Mouse (Mus musculus) hematopoietic stem cell, adult 5-6 weeks (primary cell): ENCODE measurements at regions not wholly inside any gene's neighbourhood (a gene's known extent, or its start where the extent isn't known, plus 50 kb on each side); places are given as distances from the start of the nearest gene placed in this dataset.

Source experiments
- ATAC-seq, 2 experiments: fragments of 125-278 bp in 1 of 2; replicated peaks in 1 of 2; 2 replicates each; pipeline ENCODE4 v1.8.0; 2016 to 2017; ENCODE audit warnings: inconsistent platforms in 2 of 2, mild to moderate bottlenecking in 2 of 2, moderate number of reproducible peaks in 2 of 2, low read depth in 1 of 2, moderate TSS enrichment in 1 of 2; ENCODE audit not compliant: low FRiP score in 2 of 2, poor library complexity in 2 of 2, severe bottlenecking in 2 of 2, insufficient read depth in 1 of 2, low TSS enrichment in 1 of 2

DNA sequence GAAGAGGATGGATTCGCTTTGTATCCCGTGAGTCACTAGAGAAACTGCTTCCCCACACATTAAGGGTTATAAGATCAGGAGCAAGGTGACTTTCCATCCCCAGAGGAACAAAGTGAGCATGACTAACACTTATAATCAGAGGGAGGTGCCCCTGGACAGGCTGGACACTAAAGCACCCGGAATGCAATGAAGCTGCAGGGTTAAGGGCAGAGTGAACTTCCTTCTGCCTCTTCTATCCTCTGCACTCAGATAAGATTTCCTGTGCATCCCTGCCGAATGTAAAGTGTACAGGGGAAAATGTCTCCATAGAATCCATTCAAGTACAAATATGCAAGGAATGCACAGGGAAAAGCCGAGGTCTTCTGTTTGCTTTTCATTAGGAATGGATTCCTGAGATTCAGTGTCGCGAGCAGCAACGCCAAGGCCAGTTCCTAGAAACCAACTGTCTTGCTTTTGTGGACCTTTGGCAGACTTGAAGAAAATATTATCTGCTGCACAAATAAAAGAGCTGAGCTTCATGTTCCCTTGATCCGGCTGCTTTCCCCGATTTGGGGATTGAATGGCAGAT is 58.5 kb upstream of the Fbxl7 start:
- ATAC-seq, result no peak

DNA sequence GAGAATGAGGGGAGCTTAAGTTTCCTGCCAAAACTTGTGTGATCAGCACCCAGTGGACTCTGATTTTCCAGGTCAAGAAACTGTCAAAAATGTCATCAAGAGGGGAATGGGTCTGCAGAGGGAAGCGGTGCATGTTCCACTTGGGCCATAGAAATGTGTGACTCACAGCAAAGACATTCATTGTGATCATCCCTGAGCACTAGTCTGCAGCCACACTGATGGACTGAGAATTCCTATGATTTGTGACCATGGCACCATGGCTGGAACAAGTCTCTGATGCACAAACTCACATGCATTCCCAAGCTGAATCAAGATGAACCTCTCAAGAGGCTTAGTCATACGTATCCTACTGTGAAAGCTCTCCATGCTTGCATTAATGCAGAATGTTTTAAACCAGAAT is 63.6 kb upstream of the Fbxl7 start:
- ATAC-seq, result no peak

DNA sequence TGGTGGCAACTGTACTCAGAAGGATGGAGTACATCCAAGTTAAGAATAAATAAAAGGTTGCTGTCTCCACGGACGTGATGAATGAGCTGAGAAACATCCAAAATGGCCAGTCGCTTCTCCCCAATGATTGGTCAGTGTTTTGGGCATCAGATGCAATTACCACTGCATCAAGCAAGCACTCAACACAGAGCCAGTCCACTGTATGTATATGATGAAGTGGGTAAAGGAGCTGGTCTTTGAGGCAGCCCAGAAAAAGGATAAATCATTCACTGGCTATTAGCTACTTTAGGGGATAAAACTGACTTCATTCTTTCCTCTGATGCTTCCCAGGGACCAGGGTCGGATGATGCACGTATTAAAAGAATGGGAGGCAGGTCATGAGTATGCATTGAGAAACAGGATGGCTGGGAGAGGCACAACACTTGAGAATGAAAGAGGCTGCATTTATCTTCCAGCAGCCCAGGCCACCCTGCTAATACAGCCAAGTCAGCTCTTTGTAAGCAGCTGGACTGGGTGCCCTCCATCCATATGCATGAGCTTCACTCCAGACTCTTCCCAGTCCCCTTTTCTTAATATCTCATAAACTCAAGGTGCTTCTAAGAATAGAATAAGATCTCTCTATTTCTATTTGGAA is 73.1 kb upstream of the Fbxl7 start:
- no peak for ATAC-seq

DNA sequence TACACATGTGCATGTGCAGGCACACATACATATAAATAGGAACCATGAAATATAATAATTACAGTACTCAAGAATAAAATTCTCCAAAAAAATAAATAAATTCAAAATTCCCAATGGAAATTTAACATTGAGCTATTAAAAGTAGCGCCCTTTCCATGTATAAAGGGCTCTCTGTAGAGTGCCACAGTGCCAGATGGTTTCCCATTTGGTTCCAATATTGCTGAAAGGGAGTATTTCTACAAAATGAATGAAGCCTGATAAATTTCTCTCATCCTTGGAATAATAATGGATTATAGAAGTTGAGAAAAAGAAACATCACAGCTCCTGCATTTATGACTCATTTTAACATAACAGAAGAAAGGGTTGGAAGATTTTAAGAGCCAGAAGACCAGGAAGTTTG is 75.4 kb upstream of the Fbxl7 start:
- ATAC-seq, result no peak

DNA sequence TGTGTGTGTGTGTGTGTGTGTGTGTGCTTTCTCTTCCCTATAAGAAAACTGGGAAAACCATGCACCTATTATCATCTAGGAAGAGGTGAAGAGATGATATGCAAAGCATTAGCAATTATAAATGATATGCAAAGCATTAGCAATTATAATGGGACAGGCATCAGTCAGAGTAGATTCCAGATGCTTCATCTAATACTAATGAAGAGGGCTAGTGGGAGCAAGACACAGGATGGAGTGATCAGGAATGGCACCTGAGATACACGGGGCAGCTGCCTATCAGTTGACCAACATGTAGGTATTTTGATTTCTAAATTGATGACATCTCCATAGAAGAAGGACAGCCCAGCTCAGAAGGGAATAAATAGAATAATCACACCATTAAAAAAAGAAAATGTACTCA is 97.7 kb upstream of the Fbxl7 start:
- ATAC-seq, result no peak

DNA sequence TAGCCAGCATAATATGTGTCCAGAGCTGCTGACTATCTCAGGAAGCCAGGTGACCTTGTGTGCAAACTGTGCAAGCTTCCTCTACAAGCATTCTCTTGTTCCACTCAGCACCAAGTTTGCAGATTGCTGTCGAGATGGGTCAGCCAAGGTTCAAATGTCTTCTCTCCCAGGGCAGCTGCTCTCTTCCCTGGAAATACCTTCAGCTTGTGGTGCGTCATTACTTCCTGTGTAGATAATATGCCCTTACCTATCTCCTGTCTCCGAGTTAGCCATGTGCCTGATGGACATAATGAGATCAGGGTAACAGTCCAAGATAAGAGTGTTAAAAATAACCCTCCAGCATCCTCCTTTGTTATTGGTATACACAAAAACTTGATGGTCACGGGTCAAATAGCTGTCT is 113.7 kb upstream of the Fbxl7 start:
- ATAC-seq, result no peak

DNA sequence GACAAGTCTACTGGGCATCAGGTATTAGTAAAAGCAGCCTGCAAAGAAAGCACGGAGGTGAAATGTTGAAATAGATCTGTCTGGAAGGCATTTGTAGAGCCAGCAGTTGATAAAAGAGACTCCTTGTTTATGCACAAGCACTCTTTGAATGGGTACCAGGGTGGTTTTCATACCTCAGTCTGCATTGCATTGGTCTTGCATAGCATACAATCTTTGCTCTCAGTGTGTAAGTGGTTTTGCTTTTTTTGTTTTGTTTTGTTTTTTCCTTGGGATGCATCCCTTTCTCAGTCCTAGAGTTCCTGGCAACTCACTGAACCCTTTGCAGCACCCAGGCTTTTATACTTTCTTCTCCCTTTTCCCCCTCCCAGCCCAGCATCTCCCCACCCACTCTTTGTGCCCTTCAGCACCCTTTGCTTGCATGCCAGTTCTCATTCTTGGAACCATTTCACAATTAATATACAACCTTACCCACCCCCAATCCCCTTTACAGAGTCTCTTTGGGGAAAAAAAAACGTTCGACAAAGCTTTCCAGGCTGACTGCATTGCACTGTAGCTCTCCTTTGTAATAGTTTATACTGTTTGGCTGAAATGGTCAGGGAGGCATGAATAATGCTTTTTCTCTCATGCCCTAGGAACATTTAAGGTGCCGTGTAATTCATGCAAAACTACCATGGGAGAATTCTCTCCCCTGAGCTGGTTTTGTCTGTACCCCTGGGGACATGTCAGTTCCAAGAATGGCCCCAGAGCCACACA is 118.7 kb upstream of the Fbxl7 start:
- no peak for ATAC-seq

DNA sequence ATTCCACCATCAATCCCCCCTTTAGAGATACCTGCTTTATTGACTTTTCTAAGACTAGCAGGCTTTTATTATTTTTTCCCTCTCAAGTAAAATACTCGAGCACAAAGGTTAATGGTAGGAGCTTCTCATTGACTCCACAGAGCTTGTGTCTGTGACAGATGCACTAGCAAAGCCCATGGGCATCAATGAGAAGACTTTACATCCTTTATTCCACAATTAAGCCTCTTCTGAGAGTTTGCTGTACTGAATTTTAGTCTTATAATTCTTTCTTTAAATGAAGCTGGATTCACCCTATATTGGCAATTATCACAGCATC is 119.2 kb upstream of the Fbxl7 start:
- no peak for ATAC-seq

DNA sequence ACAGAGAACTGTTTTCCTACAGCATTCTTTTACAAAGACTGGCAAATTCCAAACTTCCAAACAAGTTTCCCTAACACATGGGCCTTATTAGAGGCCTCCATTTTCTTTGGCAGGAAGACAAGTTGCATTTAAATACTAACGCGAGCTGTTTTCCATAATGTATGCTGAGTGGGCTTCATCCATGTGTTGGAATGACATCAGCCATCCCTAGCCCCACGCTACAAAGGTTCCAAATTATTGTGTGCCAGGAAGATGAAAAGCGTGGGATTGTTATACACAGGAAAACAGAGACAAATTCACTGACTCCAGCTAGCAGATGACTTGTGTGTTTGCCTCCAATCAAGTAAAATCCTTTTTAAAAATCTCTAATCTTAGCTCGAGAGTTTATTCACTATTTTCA is 125.1 kb upstream of the Fbxl7 start:
- ATAC-seq, result no peak

DNA sequence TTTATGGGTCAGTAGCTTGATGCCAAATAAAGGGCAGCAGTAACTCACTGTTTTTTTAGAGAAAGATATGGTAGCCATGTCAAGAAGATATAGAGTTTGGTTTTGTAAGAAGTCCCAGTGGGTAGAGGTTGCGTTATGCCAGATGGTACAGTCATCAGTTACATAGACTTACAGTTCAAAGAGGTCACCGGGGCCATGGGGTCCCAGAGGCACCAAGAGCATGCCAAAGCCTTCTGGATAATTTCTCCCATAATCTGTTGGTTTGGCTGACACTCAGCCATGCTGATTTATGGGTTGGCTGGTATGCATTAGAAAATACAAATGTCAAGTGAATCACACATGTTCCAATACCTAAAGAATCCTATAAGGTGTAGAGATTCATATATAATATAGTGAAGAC is 137.9 kb upstream of the Fbxl7 start:
- no peak for ATAC-seq

DNA sequence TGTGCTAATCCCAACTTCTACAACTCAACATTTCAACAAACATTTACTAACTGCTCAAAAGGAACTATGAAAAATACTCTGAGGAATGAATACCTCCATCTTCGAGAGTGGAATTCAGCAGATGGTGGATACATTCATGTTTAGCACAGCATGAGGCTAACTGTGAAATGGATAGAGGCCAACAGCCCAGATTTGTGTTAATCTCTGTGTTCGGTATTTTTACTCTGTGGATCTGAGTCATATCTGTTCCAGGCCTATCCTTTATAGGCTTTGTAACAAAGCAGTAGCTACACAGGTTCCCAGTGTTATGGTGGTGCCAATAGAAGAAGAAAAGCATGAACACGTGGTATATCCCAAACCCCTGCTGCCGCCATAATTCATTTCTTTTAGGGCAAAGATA is 148.4 kb upstream of the Fbxl7 start:
- ATAC-seq, result no peak

DNA sequence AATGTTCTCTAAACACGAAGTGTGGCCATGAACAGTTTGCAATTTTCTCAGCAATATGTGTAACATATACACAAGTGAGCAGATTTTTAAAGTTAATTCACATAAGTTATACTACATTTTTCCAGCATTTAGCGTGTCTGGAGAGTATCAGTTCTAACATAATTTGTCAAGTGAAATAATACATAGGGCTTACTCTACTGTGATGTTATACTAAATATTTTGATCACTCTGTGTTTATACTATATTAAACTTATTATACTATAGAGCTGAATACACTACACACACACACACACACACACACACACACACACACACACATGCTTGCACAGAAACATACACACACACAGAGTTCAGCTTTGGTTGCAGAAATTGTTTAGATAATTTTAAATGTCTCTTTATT is 155.3 kb upstream of the Fbxl7 start:
- no peak for ATAC-seq

DNA sequence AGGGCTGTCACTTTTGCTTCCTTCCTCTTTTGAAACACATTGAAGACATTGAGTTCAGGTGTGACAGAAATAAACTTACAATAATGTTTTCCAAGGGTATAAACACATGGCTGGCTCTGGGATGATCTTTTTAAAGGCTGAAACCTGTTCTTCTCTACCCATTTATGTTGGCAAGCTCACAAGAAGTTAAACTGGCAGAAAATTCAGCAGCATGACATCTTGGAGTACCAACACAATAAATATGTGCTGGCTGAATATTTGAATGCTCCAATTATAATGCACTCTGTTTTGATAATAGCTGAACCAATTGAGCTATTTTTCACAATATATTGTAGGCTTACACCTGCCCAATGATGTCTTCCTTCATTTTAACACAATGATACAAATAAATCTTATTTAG is 168.1 kb upstream of the Fbxl7 start:
- no peak; a peak in 1 of 4 replicates for ATAC-seq

DNA sequence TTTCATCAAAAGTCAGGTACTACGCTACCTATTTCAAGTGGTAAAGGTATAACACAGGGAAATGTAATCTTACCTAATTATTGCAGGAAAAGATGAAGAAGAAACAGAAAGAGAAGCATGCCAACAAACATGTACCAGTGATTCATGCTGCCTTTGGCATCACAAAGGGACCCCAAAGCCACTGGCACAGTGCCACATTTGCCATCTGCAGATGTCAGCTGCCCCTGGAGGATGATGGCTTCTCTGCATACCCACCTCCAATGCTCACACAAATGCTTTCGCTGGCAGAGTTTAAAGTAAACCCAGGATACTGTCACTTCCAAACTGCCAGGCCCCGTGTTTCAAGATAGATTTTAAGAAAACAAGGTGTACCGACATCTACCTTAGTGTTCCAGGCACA is 168.6 kb upstream of the Fbxl7 start:
- no peak for ATAC-seq

DNA sequence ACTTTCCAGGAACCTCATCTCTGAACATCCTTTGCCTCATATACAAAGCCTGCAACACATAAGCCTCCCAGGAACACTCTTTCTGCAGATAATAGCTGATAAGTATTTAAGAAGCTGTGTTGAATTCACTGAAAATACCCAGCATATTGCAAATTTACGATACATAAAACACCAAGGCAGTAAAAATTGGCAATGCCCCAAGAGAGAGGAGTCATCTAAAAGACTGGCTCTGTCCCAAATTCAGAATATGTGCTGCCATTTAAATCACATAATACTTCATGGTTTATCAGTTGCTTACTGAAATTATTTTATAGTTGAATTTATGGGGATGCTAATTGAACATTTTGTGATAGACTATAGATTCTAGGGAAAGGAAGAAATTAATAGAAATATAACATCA is 172.3 kb upstream of the Fbxl7 start:
- ATAC-seq, result no peak

DNA sequence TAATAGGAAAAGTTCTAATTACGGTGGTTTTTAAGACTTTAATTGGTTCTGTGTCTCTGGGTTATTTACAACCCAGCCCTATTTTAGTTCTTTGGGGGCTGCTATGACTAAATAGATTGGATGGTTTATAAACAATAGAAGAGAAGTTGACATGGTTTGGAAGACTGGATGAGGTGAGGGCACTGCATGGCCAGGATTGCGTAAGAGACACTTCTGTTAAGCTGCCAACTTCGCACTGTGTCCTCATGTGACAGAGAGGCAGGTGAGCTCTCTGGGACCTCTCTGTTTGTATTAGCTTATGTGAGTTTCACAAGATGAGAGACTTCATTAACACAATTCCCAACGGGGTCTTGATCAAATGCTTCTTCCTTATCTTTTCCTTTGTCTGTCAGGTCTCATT is 182.5 kb upstream of the Fbxl7 start:
- no peak for ATAC-seq

DNA sequence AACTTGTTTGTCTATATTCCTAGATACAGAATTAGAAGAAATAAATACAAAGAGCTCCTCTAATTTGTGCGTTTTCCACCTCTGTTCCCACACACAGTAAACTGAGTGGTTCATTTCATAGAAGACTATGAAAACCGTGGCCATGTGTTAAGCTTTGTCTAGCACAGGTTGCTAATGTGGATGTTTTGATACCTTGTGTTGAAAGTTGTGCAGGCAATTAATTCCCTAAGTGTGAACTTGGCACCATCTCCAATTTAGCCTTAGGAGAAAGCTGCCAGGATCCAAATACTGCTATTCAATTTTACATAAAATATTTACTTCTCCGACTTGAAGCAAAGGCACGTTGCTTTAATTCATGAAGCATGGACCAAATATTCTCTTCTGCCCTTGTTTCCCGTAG is 187.4 kb upstream of the Fbxl7 start:
- ATAC-seq, result no peak

DNA sequence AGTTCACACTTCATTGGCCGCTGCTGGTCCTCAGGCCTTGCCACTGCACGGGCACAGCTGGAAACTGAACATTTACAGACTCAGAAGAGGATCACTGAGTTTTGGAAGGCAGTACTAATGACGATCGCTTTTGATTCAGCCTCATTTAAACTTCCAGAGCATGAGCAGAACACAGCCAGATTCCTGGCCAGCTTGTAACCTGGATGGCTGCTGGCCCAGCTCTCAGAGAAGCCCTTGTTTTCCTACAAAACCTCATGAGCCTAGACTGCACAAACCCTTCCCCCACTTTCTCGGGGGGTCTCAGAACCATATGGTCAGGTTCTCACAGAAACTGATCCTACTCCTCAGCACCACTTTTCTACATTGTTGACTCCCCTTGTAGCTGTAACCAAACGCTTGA is 188.2 kb upstream of the Fbxl7 start:
- ATAC-seq, result no peak

DNA sequence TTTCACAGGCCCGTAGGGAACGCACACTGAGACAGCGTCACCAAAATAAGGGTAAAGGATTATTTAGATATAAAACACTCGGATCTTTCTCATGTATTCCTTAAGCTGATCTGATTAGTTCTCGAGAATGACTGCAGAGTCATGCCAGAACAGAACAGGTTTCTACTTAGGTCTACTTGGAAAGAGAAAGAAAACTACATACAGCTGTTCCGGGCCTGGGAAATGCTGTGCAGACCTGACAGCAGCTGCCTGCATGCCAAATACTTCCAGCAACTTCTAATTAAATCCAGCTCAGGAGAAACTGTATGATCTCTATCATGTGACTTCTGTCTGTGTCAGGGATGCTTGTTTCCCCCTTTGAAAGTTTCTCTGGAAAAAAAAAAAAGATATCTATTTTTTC is 193.8 kb upstream of the Fbxl7 start:
- ATAC-seq, result no peak
